Mouse (Mus musculus) kidney, adult 8-10 months (tissue): ENCODE data around the gene Rif1.
"Not testable (repeated sequence)": the region's sequence is repeated elsewhere in the genome, so short reads cannot be mapped to it uniquely, and the experiment has no call there.

Source experiments
- DNase-seq, 2 experiments: peaks; one replicate each; pipeline ENCODE4 v3.0.0; 2022

The Rif1 gene

GRCm38 (mm10) chr2:52073141-52073904 is 691 bp downstream of the Rif1 start:
- peak in 1 of 2 experiments; percentile 21 for DNase-seq

- no peak for DNase-seq
These were observed 6.0 kb downstream of the Rif1 start for GRCm38 (mm10) chr2:52078666-52079065.

GRCm38 (mm10) chr2:52084013-52084412 is 11.4 kb downstream of the Rif1 start:
- DNase-seq, result no peak

- DNase-seq, result no peak
These were observed 11.9 kb downstream of the Rif1 start for GRCm38 (mm10) chr2:52084571-52084970.

- DNase-seq, result no peak
These were observed 41.5 kb downstream of the Rif1 start for GRCm38 (mm10) chr2:52114086-52114485.

GRCm38 (mm10) chr2:52131370-52131769 is 58.7 kb downstream of the Rif1 start:
- DNase-seq, result not testable (repeated sequence)

- DNase-seq, result no peak
These were observed 60.7 kb downstream of the Rif1 start for GRCm38 (mm10) chr2:52133351-52133750.

- no peak for DNase-seq
These were observed 80.4 kb downstream of the Rif1 start for GRCm38 (mm10) chr2:52153064-52153463.

GRCm38 (mm10) chr2:52169243-52170005 is 96.8 kb downstream of the Rif1 start:
- no peak for DNase-seq
